Mouse (Mus musculus) mesoderm, embryonic 11.5 days (tissue): Measurements from ENCODE around the gene Rps12-ps3.

Experiments
- DNase-seq: peaks from one replicate; pipeline ENCODE4 v3.0.0-alpha.2; 2012; ENCODE audit warnings: low read depth, low spot score

The Rps12-ps3 gene

GRCm38 (mm10) chr19:59351151-59351889, 29.2 kb downstream of the Rps12-ps3 start:
- no peak for DNase-seq

GRCm38 (mm10) chr19:59352760-59353159, 30.7 kb downstream of the Rps12-ps3 start:
- DNase-seq = no peak

GRCm38 (mm10) chr19:59354906-59355305, 32.8 kb downstream of the Rps12-ps3 start:
- no peak for DNase-seq

- DNase-seq = no peak
Observed at GRCm38 (mm10) chr19:59356388-59356787, 34.3 kb downstream of the Rps12-ps3 start.

- DNase-seq = no peak
Observed at GRCm38 (mm10) chr19:59356843-59357595, 34.9 kb downstream of the Rps12-ps3 start.

GRCm38 (mm10) chr19:59357878-59358277, 35.8 kb downstream of the Rps12-ps3 start:
- DNase-seq = no peak

GRCm38 (mm10) chr19:59359202-59359601, 37.1 kb downstream of the Rps12-ps3 start:
- no peak for DNase-seq

GRCm38 (mm10) chr19:59360486-59360896, 38.4 kb downstream of the Rps12-ps3 start:
- no peak for DNase-seq

GRCm38 (mm10) chr19:59362646-59363045, 40.6 kb downstream of the Rps12-ps3 start:
- DNase-seq = no peak

GRCm38 (mm10) chr19:59363666-59364065, 41.6 kb downstream of the Rps12-ps3 start:
- DNase-seq = no peak

- no peak for DNase-seq
Observed at GRCm38 (mm10) chr19:59366724-59367123, 44.6 kb downstream of the Rps12-ps3 start.

GRCm38 (mm10) chr19:59367892-59368291, 45.8 kb downstream of the Rps12-ps3 start:
- DNase-seq = no peak

- DNase-seq = no peak
Observed at GRCm38 (mm10) chr19:59371016-59371415, 48.9 kb downstream of the Rps12-ps3 start.
